ENCODE assay signal across 9 mouse cellular contexts in genomic region chr12:17506117-17506993, GRCm38 (mm10). TPM values are rescaled to one million over a fixed set of nuclear protein-coding genes. Genes with fewer than 3 reads are reported as not detected.
DNase-seq lines count a peak whose midpoint lies in the region; ATAC-seq lines count a peak whose summit lies in the region.
"Had no signal": no experiment of that assay in that cellular context is flagged by ENCODE, and none has a peak within 500 bp of the region (broad histone marks: within the 10 kb centered on the region; RNA-seq: fewer than 3 reads in every experiment).

No protein-coding gene starts in this region.

- no peaks in the 10 kb centered on the region for H3K9me3 ChIP-seq in embryonic facial prominence, embryonic 12.5 days
- H3K9me3 ChIP-seq in embryonic facial prominence, embryonic 10.5 days: no peaks in the 10 kb centered on the region
- H3K9me3 ChIP-seq in heart, embryonic 16.5 days (replicated peaks; ENCODE audit: control insufficient read depth, low read length): no peaks in the 10 kb centered on the region
- H3K9me3 ChIP-seq in midbrain, embryonic 15.5 days: no peaks in the 10 kb centered on the region
- H3K9me3 ChIP-seq: limb, embryonic 13.5 days had no signal

- 0 out of 2 replicates have a peak, but pooled peaks have one; percentile 22 for ATAC-seq in embryonic facial prominence, embryonic 12.5 days (ENCODE audit: insufficient number of reproducible peaks, insufficient read depth, low FRiP score, low TSS enrichment)
- peak; percentile 25; the same call in 1 of the 2 replicates for ATAC-seq in heart, embryonic 16.5 days (replicated peaks; ENCODE audit: extremely low read depth, insufficient read depth, low FRiP score)
- peak; percentile 48 for ATAC-seq in midbrain, embryonic 15.5 days (replicated peaks)

- 62% methylated on average over 5 of the region's 5 CpGs for WGBS in embryonic facial prominence, embryonic 12.5 days
- whole genome bisulfite sequencing in embryonic facial prominence, embryonic 10.5 days: 62% methylated on average over 5 of the region's 5 CpGs
- 32% methylated on average over 5 of the region's 5 CpGs for WGBS in heart, embryonic 16.5 days
- 62% methylated on average over 5 of the region's 5 CpGs for WGBS in midbrain, embryonic 15.5 days

- H3K4me3 ChIP-seq in embryonic facial prominence, embryonic 12.5 days: no peak overlapping the region
- no peak overlapping the region for H3K4me3 ChIP-seq in embryonic facial prominence, embryonic 10.5 days
- no peak overlapping the region for H3K4me3 ChIP-seq in heart, embryonic 16.5 days (ENCODE audit: low read length)
- H3K4me3 ChIP-seq in midbrain, embryonic 15.5 days: no peak overlapping the region
- H3K4me3 ChIP-seq: limb, embryonic 13.5 days had no signal

- H3K27me3 ChIP-seq in embryonic facial prominence, embryonic 12.5 days: no peaks in the 10 kb centered on the region
- no peaks in the 10 kb centered on the region for H3K27me3 ChIP-seq in embryonic facial prominence, embryonic 10.5 days (replicated peaks; ENCODE audit: low read depth, poor library complexity, severe bottlenecking)
- no peaks in the 10 kb centered on the region for H3K27me3 ChIP-seq in heart, embryonic 16.5 days (ENCODE audit: control insufficient read depth, insufficient read depth, low read length)
- no peaks in the 10 kb centered on the region for H3K27me3 ChIP-seq in midbrain, embryonic 15.5 days (replicated peaks)

- H3K9ac ChIP-seq in embryonic facial prominence, embryonic 12.5 days: no peak overlapping the region
- no peak overlapping the region for H3K9ac ChIP-seq in heart, embryonic 16.5 days (ENCODE audit: low read length)
- H3K9ac ChIP-seq in midbrain, embryonic 15.5 days: no peak overlapping the region
- H3K9ac ChIP-seq: limb, embryonic 13.5 days had no signal

- H3K4me1 ChIP-seq in embryonic facial prominence, embryonic 12.5 days: no peaks in the 10 kb centered on the region
- H3K4me1 ChIP-seq in embryonic facial prominence, embryonic 10.5 days: peaks cover 14% of the 10 kb centered on the region; the same call in 1 of the 2 replicates
- peaks cover 10% of the 10 kb centered on the region for H3K4me1 ChIP-seq in heart, embryonic 16.5 days (ENCODE audit: control insufficient read depth, insufficient read depth, low read length)
- H3K4me1 ChIP-seq in midbrain, embryonic 15.5 days: no peaks in the 10 kb centered on the region
- H3K4me1 ChIP-seq: limb, embryonic 13.5 days had no signal

- H3K36me3 ChIP-seq in embryonic facial prominence, embryonic 12.5 days: no peaks in the 10 kb centered on the region
- no peaks in the 10 kb centered on the region for H3K36me3 ChIP-seq in embryonic facial prominence, embryonic 10.5 days (replicated peaks)
- no peaks in the 10 kb centered on the region for H3K36me3 ChIP-seq in heart, embryonic 16.5 days (ENCODE audit: control insufficient read depth, insufficient read depth)
- H3K36me3 ChIP-seq in midbrain, embryonic 15.5 days (replicated peaks): no peaks in the 10 kb centered on the region
- H3K36me3 ChIP-seq: limb, embryonic 13.5 days had no signal

- H3K27ac ChIP-seq in embryonic facial prominence, embryonic 12.5 days: no peak overlapping the region
- H3K27ac ChIP-seq in embryonic facial prominence, embryonic 10.5 days (replicated peaks): no peak overlapping the region
- no peak overlapping the region for H3K27ac ChIP-seq in heart, embryonic 16.5 days (ENCODE audit: low read length)
- H3K27ac ChIP-seq in midbrain, embryonic 15.5 days: no peak overlapping the region
- H3K27ac ChIP-seq: limb, embryonic 13.5 days had no signal

- no peak for DNase-seq in embryonic facial prominence, embryonic 10.5 days (ENCODE audit: low spot score)
- DNase-seq in CD4-positive, CD25-positive, alpha-beta regulatory T cell, adult 2 months (ENCODE audit: low read depth, low spot score): peak; percentile 28
- DNase-seq in natural killer cell, adult 2 months (ENCODE audit: low spot score in 2 of 2): no peak
- DNase-seq in left cerebral cortex, adult 8-10 months (ENCODE audit: low spot score in 2 of 2): no peak
- DNase-seq in cerebellum, postnatal 10 days: no peak

- H3K4me2 ChIP-seq in embryonic facial prominence, embryonic 12.5 days (replicated peaks): no peak overlapping the region
- H3K4me2 ChIP-seq in heart, embryonic 16.5 days (ENCODE audit: low read depth, low read length): no peak overlapping the region
- no peak overlapping the region for H3K4me2 ChIP-seq in midbrain, embryonic 15.5 days
- H3K4me2 ChIP-seq: limb, embryonic 13.5 days had no signal

RNA-seq across cellular contexts. Expression of gene Odc1, which starts 38.2 kb away (rescaled TPM):
- polyA plus RNA-seq in embryonic facial prominence, embryonic 12.5 days (2016; fragmentation: Nextera tagmentation; extraction: Ambion mirVana): 272 and 277 TPM in 2 replicates
- polyA plus RNA-seq in embryonic facial prominence, embryonic 10.5 days (2016; fragmentation: Nextera tagmentation; extraction: Ambion mirVana): 264 and 283 TPM in 2 replicates
- 113 TPM in 2 replicates for polyA plus RNA-seq in heart, embryonic 16.5 days (2015; fragmentation: Nextera tagmentation; extraction: Ambion mirVana)
- 138 and 148 TPM in 2 replicates for polyA plus RNA-seq in midbrain, embryonic 15.5 days (2015; fragmentation: Nextera tagmentation; extraction: Ambion mirVana)
- 10 to 100 TPM; 76.1 to 79.2 (median 77.4) TPM for total RNA-seq in left cerebral cortex, adult 8-10 months (2022)
